Mouse (Mus musculus) thymus, adult 2 months (tissue): Measurements from ENCODE around the gene Csnka2ip.

Experiments used
- CTCF ChIP-seq: fragments of 200-500 bp; IDR thresholded peaks from 2 replicates; pipeline ENCODE4 v1.5.1; 2012; ENCODE audit warnings: mild to moderate bottlenecking, control low read depth, low read length, moderate library complexity, borderline replicate concordance; ENCODE audit not compliant: control insufficient read depth, poor library complexity, insufficient read depth; ENCODE audit errors: extremely low read depth
- POLR2A ChIP-seq: fragments of 200-500 bp; IDR thresholded peaks from 2 replicates; pipeline ENCODE4 v1.6.1; 2012; ENCODE audit warnings: mild to moderate bottlenecking, low read length, control low read depth, moderate library complexity; ENCODE audit not compliant: control insufficient read depth, poor library complexity, insufficient read depth; ENCODE audit errors: extremely low read depth

- no peak for TF ChIP-seq CTCF
- TF ChIP-seq POLR2A = no peak
Measured at GRCm38 (mm10) chr16:64635110-64635509, 32.9 kb upstream of the Csnka2ip start.
